Mouse (Mus musculus) embryonic facial prominence, embryonic 14.5 days (tissue): ENCODE results near the gene Gm10203. TPM values are rescaled to one million over a fixed set of nuclear protein-coding genes. Genes with fewer than 3 reads are reported as not detected.

Experiments used
- polyA plus RNA-seq: library from polyadenylated mRNA; unstranded; fragments of >200 nt; fragmentation: Nextera tagmentation; extraction: Ambion mirVana; gene quantifications from 2 replicates; pipeline ENCODE4 v1.2.1, GENCODE M21; 2014

The Gm10203 gene
- polyA plus RNA-seq, 1 experiment from 2014 or later: not detected

Other genes starting within 250 kb of the Gm10203 start
- 10.1 TPM in 2 replicates for gene Caprin2, start 233.9 kb upstream of the Gm10203 start, polyA plus RNA-seq
- 62.4 and 72.0 TPM in 2 replicates for gene Sinhcaf, start 183.7 kb upstream of the Gm10203 start, polyA plus RNA-seq
- gene Dennd5b, start 28.5 kb upstream of the Gm10203 start, polyA plus RNA-seq: 4.8 and 5.7 TPM in 2 replicates
- 11.1 and 12.3 TPM in 2 replicates for gene Etfbkmt, start 9.7 kb downstream of the Gm10203 start, polyA plus RNA-seq
- 27.1 and 30.5 TPM in 2 replicates for gene Amn1, start 58.5 kb downstream of the Gm10203 start, polyA plus RNA-seq
- gene Resf1, start 179.2 kb downstream of the Gm10203 start, polyA plus RNA-seq: 38.4 and 41.2 TPM in 2 replicates